Mouse (Mus musculus) adrenal gland, postnatal 10 days (tissue): ENCODE data around the gene Hnrnph1. TPM values are rescaled to one million over a fixed set of nuclear protein-coding genes. Genes with fewer than 3 reads are reported as not detected.

Experiments
- DNase-seq: peaks from one replicate; pipeline ENCODE4 v3.0.0; 2021; ENCODE audit warnings: mixed read lengths
- total RNA-seq, 2 experiments: library from RNA; stranded (reverse); gene quantifications; 2 replicates each; pipeline ENCODE4 v1.2.3; 2021

The Hnrnph1 gene
- total RNA-seq, 2 experiments from 2014 or later, result 205 to 288 TPM

GRCm38 (mm10) chr11:50373086-50373485 is 3.7 kb upstream of the Hnrnph1 start:
- no peak for DNase-seq

- DNase-seq, result no peak
Measured at GRCm38 (mm10) chr11:50373621-50374020, 3.2 kb upstream of the Hnrnph1 start.

- no peak for DNase-seq
Measured at GRCm38 (mm10) chr11:50374286-50375015, 2.3 kb upstream of the Hnrnph1 start.

- no peak for DNase-seq
Measured at GRCm38 (mm10) chr11:50375421-50375820, 1.4 kb upstream of the Hnrnph1 start.

GRCm38 (mm10) chr11:50376156-50376790 is 517 bp upstream of the Hnrnph1 start:
- no peak for DNase-seq

- peak; percentile 96 for DNase-seq
Measured at GRCm38 (mm10) chr11:50377892-50378684, 1.3 kb downstream of the Hnrnph1 start.

GRCm38 (mm10) chr11:50379023-50379752 is 2.4 kb downstream of the Hnrnph1 start:
- DNase-seq, result no peak

GRCm38 (mm10) chr11:50381311-50381710 is 4.5 kb downstream of the Hnrnph1 start:
- no peak for DNase-seq

- DNase-seq, result no peak
Measured at GRCm38 (mm10) chr11:50387167-50387679, 10.4 kb downstream of the Hnrnph1 start.

GRCm38 (mm10) chr11:50387697-50388096 is 10.9 kb downstream of the Hnrnph1 start:
- DNase-seq, result no peak

- no peak for DNase-seq
Measured at GRCm38 (mm10) chr11:50388217-50388929, 11.6 kb downstream of the Hnrnph1 start.

- no peak for DNase-seq
Measured at GRCm38 (mm10) chr11:50389011-50389410, 12.2 kb downstream of the Hnrnph1 start.

- peak; percentile 63 for DNase-seq
Measured at GRCm38 (mm10) chr11:50389616-50390015, 12.8 kb downstream of the Hnrnph1 start.

- DNase-seq, result no peak
Measured at GRCm38 (mm10) chr11:50391272-50391960, 14.6 kb downstream of the Hnrnph1 start.

GRCm38 (mm10) chr11:50393306-50393705 is 16.5 kb downstream of the Hnrnph1 start:
- no peak for DNase-seq

GRCm38 (mm10) chr11:50394731-50395130 is 17.9 kb downstream of the Hnrnph1 start:
- DNase-seq, result no peak

- DNase-seq, result no peak
Measured at GRCm38 (mm10) chr11:50396766-50397307, 20.0 kb downstream of the Hnrnph1 start.

- DNase-seq, result no peak
Measured at GRCm38 (mm10) chr11:50397316-50397715, 20.5 kb downstream of the Hnrnph1 start.

- DNase-seq, result no peak
Measured at GRCm38 (mm10) chr11:50398803-50399202, 22.0 kb downstream of the Hnrnph1 start.

- DNase-seq, result no peak
Measured at GRCm38 (mm10) chr11:50402481-50402880, 25.7 kb downstream of the Hnrnph1 start.
